Mouse (Mus musculus) adrenal gland (tissue): ENCODE data around the gene Mapk11.

Source experiments
- intact Hi-C: fragments of 180-260 bp; cut with DNase I; formaldehyde crosslinking; loops from one replicate; pipeline ENCODE4 v1.15.1; 2025
- long read RNA-seq, 2 experiments: library from polyadenylated mRNA; unstranded; transcript quantifications; one replicate each; pipeline ENCODE4 v2.0.0; 2020; ENCODE audit warnings: borderline replicate concordance in 1 of 2; ENCODE audit not compliant: insufficient replicate concordance in 1 of 2

Mapk11 gene
- long read RNA-seq, experiment 1, partial matches to known transcripts, result 0 of 2 reads
- long read RNA-seq, experiment 1, other reads (novel, unspliced or antisense), result 1 of 2 reads
- long read RNA-seq, experiment 2, partial matches to known transcripts, result 0 of 3 reads
- long read RNA-seq, experiment 2, other reads (novel, unspliced or antisense), result 2 of 3 reads

GRCm38 (mm10) chr15:89149271-89150040 is at the start of gene Mapk11:
Gene Mapk11, minus strand, starts transcription at chr15:89149628.
- intact Hi-C loops, result no loop called here

DNA sequence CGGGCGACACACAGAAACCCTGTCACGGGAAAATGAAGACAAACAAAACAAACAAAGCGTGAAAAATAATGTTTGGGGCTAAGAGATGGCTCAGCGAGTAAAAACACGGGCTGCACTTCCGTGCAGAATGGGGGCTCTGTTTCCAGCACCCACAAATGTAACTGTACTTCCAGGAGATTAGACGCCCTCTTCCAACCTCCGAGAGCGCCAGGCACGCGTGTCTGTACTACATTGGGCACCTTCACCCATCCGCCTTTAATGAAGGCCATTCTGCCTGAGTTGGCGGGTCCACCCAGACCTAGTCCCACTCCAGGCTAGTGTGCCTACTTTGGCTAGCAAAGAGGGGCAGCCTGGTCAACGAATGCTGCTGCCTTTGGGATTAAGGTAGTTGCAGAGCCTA is 47.6 kb upstream of the Mapk11 start:
- intact Hi-C loops, result no loop called here

DNA sequence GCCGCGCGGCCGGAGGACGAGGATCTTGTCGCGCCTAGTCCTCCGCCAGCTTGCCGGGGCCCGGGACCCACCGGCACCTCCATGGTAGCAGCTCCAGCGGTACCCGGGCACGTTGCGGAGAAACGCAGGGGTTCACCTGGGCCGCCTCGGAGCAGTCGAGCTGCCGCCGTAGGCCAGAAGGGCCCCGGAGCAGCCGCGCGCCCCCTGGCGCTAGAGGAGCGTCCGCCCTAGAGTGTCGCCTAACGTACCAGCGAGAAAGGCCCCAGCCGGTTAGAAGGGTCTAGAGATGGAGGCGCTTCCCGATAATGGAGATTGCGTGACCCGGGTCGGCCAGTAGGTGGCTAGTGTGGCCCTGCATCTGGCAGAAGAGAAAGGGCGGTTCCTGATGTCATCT is 46.9 kb upstream of the Mapk11 start, which contains the start of gene Dennd6b:
Dennd6b (minus strand) TSS at position 184 of the 394 bp plus-strand sequence.
- intact Hi-C loops, result no loop called here

DNA sequence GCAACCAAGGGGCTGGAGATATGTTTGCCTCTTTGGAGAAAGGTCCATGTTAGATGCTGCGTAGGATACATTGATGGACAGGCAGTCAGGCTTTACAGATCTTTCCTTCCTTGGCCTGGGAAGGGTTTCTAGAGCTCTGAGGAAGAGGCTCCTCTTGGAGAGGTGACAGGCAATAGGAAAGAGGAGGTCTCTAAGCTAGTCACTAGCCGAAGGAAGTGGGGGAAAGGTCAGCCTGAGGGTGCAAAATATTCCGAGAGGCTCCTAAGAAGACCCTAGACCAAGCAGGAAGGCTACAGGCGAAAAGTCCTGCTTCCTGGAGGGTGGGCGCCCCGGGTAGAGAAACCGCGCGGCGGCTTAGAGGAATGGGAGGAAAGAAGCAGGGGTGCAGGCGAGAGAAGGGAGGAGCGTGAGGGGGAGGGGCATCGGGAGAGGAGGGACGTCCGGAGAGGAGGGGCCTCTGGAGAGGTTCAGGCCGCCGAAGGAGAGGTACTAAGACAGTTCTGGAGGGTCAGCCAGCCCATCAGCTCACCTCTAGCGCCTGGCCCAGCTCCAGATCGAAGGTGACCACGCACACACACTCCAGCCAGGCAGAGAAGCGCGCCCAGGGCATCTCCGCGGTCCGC is 46.4 kb upstream of the Mapk11 start:
- intact Hi-C loops, result no loop called here

- intact Hi-C loops, result no loop called here
Observed at GRCm38 (mm10) chr15:89195261-89195681, 45.8 kb upstream of the Mapk11 start.

DNA sequence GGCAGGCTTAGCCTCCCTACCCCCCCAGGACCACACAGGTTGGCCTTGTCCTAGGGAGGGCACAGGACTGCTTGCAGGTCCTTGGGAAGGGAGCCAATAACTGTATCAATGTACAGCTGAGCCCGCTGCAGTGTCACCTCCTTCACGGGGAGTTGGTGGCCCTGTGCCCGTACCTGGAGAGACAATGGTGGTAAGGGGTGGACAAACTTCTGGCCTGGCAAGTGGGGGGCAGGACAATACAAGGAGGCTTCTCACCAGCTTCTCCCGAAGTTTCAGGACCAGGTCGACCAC is 35.5 kb upstream of the Mapk11 start:
- intact Hi-C loops, result no loop called here

DNA sequence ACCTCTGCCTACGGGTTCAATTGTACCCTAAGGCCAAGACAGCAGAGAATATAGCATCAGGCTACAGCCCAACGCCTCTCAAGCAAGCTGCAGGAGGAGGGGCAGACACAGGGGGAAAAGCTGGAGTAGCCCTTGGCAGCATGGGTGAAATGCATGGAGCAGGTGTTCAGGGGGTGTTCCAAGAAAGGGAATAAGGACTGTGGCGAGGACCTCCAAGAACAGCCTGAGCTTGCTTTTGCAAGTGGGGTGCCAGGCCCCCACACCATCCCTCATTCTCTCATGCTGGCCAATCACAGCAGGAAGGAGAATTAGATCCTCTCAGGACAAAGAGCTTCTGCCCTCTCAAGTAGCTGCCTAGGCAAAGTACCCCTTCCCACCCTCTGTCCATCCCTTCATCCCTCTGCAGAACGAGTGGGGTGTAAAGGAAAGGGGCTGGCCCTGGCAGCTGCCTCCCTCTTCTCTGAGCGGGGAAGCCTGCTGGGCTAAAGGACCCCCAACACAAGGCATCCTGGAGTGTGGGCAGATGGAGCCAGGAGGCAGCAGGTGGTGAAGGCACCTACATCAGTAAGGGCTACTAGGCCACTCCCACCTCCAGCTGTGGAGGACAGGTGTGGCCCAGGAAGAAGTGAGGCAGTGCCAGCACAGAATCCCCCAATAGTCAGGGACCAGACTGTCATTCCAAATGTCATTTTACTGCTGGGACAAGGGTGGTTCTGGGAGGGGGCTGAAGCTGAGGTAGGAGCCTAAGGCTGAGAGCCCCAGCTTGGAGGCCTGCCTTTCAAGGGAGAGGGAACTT is 34.9 kb upstream of the Mapk11 start:
- intact Hi-C loops, result no loop called here

DNA sequence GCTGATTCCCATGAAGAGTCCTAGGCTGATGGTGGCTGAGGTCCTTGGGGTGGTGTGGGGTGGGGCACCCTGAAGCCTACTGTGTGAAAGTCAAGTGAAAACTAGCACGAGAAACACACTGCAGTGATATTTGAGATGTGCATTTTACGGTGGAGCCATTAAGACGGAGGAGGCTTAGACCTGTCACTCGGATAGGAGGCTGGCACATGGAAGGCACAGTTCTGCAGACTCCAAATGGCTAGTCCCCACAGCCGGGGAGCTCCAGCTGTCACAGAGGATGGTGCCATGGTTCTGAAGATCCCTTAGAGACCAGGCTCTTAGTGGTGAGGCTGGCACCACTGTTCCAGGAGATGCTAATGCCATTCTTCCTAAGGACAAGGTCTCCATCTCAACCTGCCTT is 33.4 kb upstream of the Mapk11 start:
- intact Hi-C loops, result no loop called here

DNA sequence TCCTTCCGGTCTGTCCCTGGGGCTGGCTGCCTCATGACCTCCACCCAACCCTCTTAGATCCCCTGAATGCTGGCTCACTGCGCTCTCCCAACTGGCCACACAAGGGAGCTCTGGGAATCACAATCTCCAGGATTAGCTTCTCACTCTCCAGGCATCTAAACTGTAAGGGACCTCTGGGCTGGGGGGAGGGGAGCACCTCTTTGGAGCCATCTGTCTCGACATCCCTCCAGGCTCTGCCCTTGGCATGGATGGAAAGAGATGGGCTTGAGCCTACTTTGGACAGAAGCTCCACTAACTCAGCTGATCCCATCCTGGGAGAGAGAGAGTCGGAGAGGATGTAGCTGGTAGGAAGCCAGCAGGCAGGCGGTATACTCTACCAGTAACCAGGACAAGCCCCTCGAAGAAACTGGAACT is 32.9 kb upstream of the Mapk11 start:
- intact Hi-C loops, result no loop called here

DNA sequence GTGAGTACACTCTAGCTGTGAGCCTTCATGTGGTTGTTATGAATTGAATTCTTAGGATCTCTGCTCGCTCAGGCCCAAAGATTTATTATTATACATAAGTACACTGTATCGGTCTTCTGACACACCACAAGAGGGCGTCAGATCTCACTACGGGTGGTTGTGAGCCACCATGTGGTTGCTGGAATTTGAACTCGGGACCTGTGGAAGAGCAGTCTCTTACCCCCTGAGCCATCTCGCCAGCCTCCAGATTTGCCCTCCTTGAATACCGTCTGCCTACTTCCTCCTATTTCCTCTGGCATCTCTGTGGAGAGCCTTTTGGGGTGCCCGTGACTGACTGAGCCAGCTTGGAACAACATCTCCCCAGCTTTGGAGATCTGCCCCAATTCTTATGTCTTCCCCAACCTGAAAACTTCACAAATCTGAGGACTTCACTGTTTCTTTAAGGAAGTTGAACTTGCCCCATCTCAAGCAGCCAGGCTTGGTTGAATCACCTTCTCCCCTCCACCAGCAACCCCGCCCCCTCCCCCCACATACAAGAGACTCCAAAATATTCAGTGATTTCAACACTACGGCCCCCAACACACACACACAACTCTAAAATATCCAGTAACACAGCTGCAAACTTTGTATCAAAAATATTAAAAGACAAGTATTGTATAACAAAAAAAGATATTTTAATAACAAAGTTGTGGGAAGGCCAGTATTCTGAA is 32.3 kb upstream of the Mapk11 start:
- intact Hi-C loops, result no loop called here

- intact Hi-C loops, result no loop called here
Observed at GRCm38 (mm10) chr15:89180571-89181229, 31.3 kb upstream of the Mapk11 start, which contains the start of gene Plxnb2. Gene Plxnb2, minus strand, starts transcription at chr15:89180788.

DNA sequence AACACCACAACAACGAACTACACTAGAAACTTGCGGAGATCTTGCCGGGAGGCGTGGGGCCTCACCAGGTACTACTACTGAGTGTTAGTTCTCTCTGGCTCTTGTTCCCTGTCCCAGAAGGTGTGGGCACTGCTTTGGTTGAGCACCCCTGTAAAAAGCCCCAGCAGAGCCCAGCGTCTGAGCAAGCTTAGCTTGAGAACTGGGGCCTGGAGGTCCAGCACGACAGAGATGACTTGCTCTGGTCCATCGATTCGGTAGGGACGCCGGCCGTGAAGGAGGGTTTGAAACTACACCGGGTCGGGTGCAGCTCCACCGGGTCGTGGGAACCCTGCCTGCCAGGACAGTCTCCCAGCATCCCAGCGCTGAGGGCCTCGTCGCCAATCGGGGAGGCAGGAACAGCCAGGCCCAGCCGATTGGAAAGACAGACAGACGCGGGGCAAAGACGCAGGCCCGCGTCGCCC is 30.7 kb upstream of the Mapk11 start:
- intact Hi-C loops, result no loop called here

- intact Hi-C loops, result no loop called here
Observed at GRCm38 (mm10) chr15:89179630-89179964, 30.2 kb upstream of the Mapk11 start.

- intact Hi-C loops, result no loop called here
Observed at GRCm38 (mm10) chr15:89178954-89179629, 29.7 kb upstream of the Mapk11 start.

DNA sequence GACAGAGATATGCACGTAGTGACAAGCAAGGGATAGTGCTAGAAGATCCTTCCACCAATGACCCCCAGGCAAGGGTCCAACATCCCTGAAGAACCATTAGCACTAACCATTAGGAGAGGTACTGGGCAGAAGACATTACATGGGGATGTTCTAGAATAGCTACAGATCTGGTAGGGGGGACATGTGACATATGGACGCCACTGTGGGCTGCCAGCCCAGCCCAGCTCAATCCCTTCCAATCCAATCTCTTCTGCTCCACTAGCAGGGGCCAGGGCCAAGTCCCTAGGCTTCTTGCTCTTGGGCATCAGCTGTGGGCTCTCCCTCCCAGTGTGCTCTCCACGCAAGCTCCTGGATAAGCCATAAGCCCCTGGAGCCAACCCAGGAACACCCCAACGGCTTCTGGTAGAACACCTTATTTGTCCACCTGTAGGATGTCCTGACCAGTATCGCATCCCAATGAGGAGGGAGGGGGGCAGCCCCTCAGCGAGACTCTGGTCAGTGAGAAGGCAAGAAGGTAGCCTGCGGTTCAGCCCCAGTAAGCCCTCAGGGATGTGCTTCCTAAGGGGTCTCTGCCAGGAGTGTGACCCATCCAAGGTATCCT is 28.9 kb upstream of the Mapk11 start:
- intact Hi-C loops, result no loop called here

DNA sequence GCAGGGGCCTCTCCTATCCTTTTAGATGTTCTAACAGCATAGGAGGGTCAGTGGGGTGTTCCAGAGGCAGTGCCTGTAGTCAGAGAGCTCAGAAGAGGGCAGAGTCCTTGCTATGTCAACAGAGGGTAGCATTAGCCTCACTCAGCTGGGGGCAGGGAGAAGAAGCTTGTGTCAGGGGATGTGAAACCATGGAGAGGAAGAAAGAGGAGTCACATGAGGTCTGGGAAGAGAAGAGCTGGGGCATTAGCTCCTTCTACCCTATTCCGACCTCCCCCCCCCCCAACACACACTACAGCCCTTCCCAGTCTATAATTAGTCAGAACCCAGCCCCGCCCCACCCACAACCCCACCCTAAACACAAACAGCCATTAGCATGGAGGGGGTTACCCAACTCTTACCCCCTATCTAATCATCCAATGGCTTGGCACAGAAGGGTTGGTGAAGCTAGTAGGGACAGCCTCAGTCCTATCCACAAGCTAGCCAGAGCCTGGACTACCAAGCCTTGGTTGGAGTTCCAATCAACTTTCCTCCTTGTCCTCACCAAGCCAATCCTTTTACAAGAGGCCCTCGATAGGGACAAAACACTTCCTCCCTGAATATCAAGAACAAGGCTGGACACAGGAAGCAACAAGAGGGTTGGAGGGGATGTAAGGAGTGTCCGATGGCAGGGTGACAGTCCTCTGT is 28.3 kb upstream of the Mapk11 start:
- intact Hi-C loops, result no loop called here

GRCm38 (mm10) chr15:89177121-89177520 is 27.7 kb upstream of the Mapk11 start:
- intact Hi-C loops, result no loop called here

DNA sequence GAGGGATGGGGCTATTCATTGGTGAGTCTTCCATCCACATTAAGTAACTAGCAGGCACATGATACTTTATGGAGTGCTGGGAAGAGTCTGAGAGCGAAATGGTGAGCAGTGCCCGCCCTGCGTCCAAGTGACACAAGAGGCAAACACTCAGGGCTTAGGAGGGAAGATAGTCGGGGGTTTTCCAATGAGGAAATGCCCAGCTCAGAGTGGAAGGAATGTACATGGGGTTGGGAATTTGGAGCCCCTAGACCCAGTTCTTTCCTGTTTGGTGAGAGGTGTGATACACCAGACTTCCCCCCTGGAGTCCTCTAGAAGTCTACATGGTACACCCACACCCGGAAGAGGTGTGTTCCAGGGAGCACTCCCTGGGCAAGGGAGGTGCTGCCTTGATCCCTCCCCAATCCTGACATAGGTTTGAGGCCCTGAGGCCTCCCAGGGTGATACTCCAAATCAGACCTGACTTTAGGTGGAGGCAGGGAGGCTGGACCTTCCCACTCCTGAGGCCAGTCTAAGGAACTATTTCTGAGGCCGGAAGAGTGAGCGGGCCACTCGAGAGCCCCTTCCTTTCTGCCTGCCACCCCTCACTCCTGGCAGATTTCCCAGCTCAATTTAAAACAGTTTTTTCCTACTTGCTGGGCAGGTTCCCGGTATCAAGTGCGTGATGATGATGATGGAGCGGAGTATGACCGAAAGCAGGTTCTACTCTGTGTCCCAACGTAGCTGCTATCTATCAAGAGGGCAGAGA is 26.2 kb upstream of the Mapk11 start:
- intact Hi-C loops, result no loop called here
